32 mouse cellular contexts compared by ENCODE assay signal in genomic region chr11:117425466-117425865, GRCm38 (mm10). TPM values are rescaled to one million over a fixed set of nuclear protein-coding genes. Genes with fewer than 3 reads are reported as not detected.
DNase-seq lines count a peak whose midpoint lies in the region; ATAC-seq and TF ChIP-seq lines count a peak whose summit lies in the region.
"Had no signal": no experiment of that assay in that cellular context is flagged by ENCODE, and none has a peak within 500 bp of the region (broad histone marks: within the 10 kb centered on the region; RNA-seq: fewer than 3 reads in every experiment).

No protein-coding gene starts in this region.

- H3K4me3 ChIP-seq in lung, postnatal 0 days (ENCODE audit: low read depth, low read length), result no peak overlapping the region
- H3K4me3 ChIP-seq in intestine, postnatal 0 days (ENCODE audit: low read depth, low read length), result no peak overlapping the region
- H3K4me3 ChIP-seq: embryonic facial prominence, embryonic 13.5 days; forebrain, embryonic 10.5 days; heart, embryonic 10.5 days; heart, embryonic 15.5 days; hindbrain, embryonic 13.5 days; midbrain, embryonic 15.5 days had no signal

- no peak for TF ChIP-seq EP300 in lung, postnatal 0 days (IDR thresholded peaks at IDR 0.05)

- 0 out of 2 replicates have a peak, but pooled peaks have one; percentile 2 for ATAC-seq in lung, postnatal 0 days
- 0 out of 2 replicates have a peak, but pooled peaks have one; percentile 10 for ATAC-seq in intestine, postnatal 0 days

- H3K27me3 ChIP-seq in lung, postnatal 0 days (replicated peaks; ENCODE audit: insufficient read depth, low read length), result no peaks in the 10 kb centered on the region
- H3K27me3 ChIP-seq in intestine, postnatal 0 days (replicated peaks; ENCODE audit: control insufficient read depth, insufficient read depth, low read length), result no peaks in the 10 kb centered on the region; the same call in 1 of the 2 replicates
- H3K27me3 ChIP-seq: embryonic facial prominence, embryonic 13.5 days; midbrain, embryonic 15.5 days had no signal

- H3K4me2 ChIP-seq in lung, postnatal 0 days (replicated peaks; ENCODE audit: low read depth, low read length), result no peak overlapping the region
- H3K4me2 ChIP-seq in intestine, postnatal 0 days (replicated peaks; ENCODE audit: low read depth), result no peak overlapping the region
- H3K4me2 ChIP-seq: embryonic facial prominence, embryonic 13.5 days; heart, embryonic 15.5 days; hindbrain, embryonic 13.5 days; midbrain, embryonic 15.5 days had no signal

- no peaks in the 10 kb centered on the region for H3K36me3 ChIP-seq in lung, postnatal 0 days (ENCODE audit: insufficient read depth, low read length)
- H3K36me3 ChIP-seq in intestine, postnatal 0 days (ENCODE audit: control insufficient read depth, insufficient read depth), result no peaks in the 10 kb centered on the region
- H3K36me3 ChIP-seq: embryonic facial prominence, embryonic 13.5 days; forebrain, embryonic 10.5 days; heart, embryonic 10.5 days; heart, embryonic 15.5 days; hindbrain, embryonic 13.5 days; midbrain, embryonic 15.5 days had no signal

- WGBS in lung, postnatal 0 days, result 42% methylated on average over 8 of the region's 9 CpGs
- 38% methylated on average over 8 of the region's 9 CpGs for WGBS in intestine, postnatal 0 days

- H3K9ac ChIP-seq in lung, postnatal 0 days (replicated peaks; ENCODE audit: low read depth), result no peak overlapping the region
- H3K9ac ChIP-seq in intestine, postnatal 0 days (ENCODE audit: low read depth, low read length), result no peak overlapping the region
- H3K9ac ChIP-seq: embryonic facial prominence, embryonic 13.5 days; forebrain, postnatal 0 days; heart, embryonic 15.5 days; hindbrain, embryonic 13.5 days; liver, embryonic 14.5 days; midbrain, embryonic 15.5 days had no signal

- H3K4me1 ChIP-seq in lung, postnatal 0 days (ENCODE audit: insufficient read depth, low read depth, low read length), result no peaks in the 10 kb centered on the region
- no peaks in the 10 kb centered on the region for H3K4me1 ChIP-seq in intestine, postnatal 0 days (replicated peaks; ENCODE audit: control insufficient read depth, insufficient read depth, low read length)

- no peak overlapping the region for H3K27ac ChIP-seq in lung, postnatal 0 days (ENCODE audit: low read length)
- H3K27ac ChIP-seq in intestine, postnatal 0 days (ENCODE audit: low read depth, low read length), result no peak overlapping the region
- H3K27ac ChIP-seq: embryonic facial prominence, embryonic 13.5 days; forebrain, embryonic 10.5 days; heart, embryonic 10.5 days; heart, embryonic 15.5 days; hindbrain, embryonic 13.5 days; liver, embryonic 14.5 days; midbrain, embryonic 15.5 days had no signal

- no peaks in the 10 kb centered on the region for H3K9me3 ChIP-seq in lung, postnatal 0 days (ENCODE audit: low read length)
- no peaks in the 10 kb centered on the region for H3K9me3 ChIP-seq in intestine, postnatal 0 days (ENCODE audit: control insufficient read depth)
- H3K9me3 ChIP-seq: embryonic facial prominence, embryonic 13.5 days; forebrain, embryonic 10.5 days; heart, embryonic 10.5 days; heart, embryonic 15.5 days; hindbrain, embryonic 13.5 days; midbrain, embryonic 15.5 days had no signal

- no peak for TF ChIP-seq CTCF in lung, postnatal 0 days (IDR thresholded peaks at IDR 0.05)
- no peak for TF ChIP-seq CTCF in intestine, postnatal 0 days (IDR thresholded peaks at IDR 0.05; ENCODE audit: low read depth)

- no peak for DNase-seq in lung, postnatal 0 days (ENCODE audit: low spot score)
- no peak for DNase-seq in lung, postnatal 10 days
- DNase-seq in ES-CJ7 (ENCODE audit: low read depth, low spot score), result peak; percentile 67
- peak; percentile 81 for DNase-seq in ZHBTc4 (ENCODE audit: low read depth, low spot score)
- DNase-seq in gastrocnemius, postnatal 4 days (ENCODE audit: low spot score in 2 of 2), result no peak
- DNase-seq in thymus, postnatal 14 days, result no peak
- no peak for DNase-seq in embryo, embryonic 9.5 days (ENCODE audit: extremely low spot score)
- DNase-seq: adrenal gland, postnatal 14 days; cerebellum, adult 11 months; cerebellum, adult 9-10 months; cerebellum, postnatal 36 days; forebrain, postnatal 0 days; heart, postnatal 36 days; kidney, adult 8-10 months; kidney, postnatal 10 days; lung, adult 2 months; right cerebral cortex, postnatal 25 days; thymus, adult 2 months had no signal

RNA-seq across cellular contexts. Expression of gene Gm11733, which starts 58.7 kb away (rescaled TPM):
- polyA plus RNA-seq in lung, postnatal 0 days (2015; fragmentation: Nextera tagmentation; extraction: Ambion mirVana), result not detected in 2 replicates
- not detected in 2 replicates for polyA plus RNA-seq in intestine, postnatal 0 days (2015; fragmentation: Nextera tagmentation; extraction: Ambion mirVana)
- total RNA-seq in gastrocnemius, postnatal 4 days (2021), result not detected
- total RNA-seq: adrenal gland, postnatal 14 days; gastrocnemius, adult 8-10 months; granulocyte monocyte progenitor cell, adult 5-6 weeks; heart, postnatal 36 days; layer of hippocampus, postnatal 10 days; neutrophil, adult 5-6 weeks had no signal
- polyA plus RNA-seq: embryonic facial prominence, embryonic 13.5 days; forebrain, embryonic 10.5 days; heart, embryonic 10.5 days; heart, embryonic 15.5 days; hindbrain, embryonic 13.5 days; limb, embryonic 11.5 days; liver, embryonic 14.5 days; lung, adult 2 months; midbrain, embryonic 15.5 days; neural tube, embryonic 11.5 days; thymus, adult 2 months had no signal

Comparison
In these comparisons a context has a peak if more than half of its experiments do, and no peak if none do; other contexts are left out.
1. DNase-seq: peak in ES-CJ7 (single experiment) and ZHBTc4 (single experiment); none in lung, postnatal 0 days (single experiment), lung, postnatal 10 days (single experiment), gastrocnemius, postnatal 4 days (0 of 2), thymus, postnatal 14 days (single experiment) and embryo, embryonic 9.5 days (single experiment).